Mouse (Mus musculus) liver, embryonic 14.5 days (tissue): Measurements from ENCODE around the gene Gm156.

Source experiments
- CTCF ChIP-seq: IDR thresholded peaks from 2 replicates; pipeline ENCODE4 v1.5.1; 2016; ENCODE audit warnings: antibody characterized with exemption, low read depth, control low read depth
- EP300 ChIP-seq: IDR thresholded peaks from 2 replicates; pipeline ENCODE4 v1.6.1; 2016; ENCODE audit warnings: antibody characterized with exemption, low read depth

DNA sequence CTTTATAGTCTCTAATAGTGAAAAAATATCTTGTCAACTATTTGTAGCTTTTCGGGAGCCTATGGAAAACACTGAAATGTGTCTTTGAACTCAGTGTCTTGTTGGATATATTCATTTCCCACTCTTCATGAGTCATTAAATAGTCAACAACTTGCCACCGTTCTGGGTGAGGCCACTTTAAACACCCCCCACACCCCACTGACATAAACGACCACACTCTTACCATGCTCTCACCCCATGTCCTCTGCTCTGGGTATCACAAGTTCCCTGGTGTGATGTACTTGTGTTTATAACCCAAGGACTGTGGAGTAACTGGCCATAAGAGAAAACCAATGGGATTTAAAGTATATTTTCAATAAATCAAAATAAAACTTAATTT is 36.4 kb downstream of the Gm156 start:
- TF ChIP-seq EP300 (no peak), CTCF (no peak)
